Mouse (Mus musculus): ENCODE measurements around the gene Fnbp1.
"Not testable (repeated sequence)": the region's sequence is repeated elsewhere in the genome, so short reads cannot be mapped to it uniquely, and the experiment has no call there.

The Fnbp1 gene

GRCm38 (mm10) chr2:31141867-31142454, at the start of gene Fnbp1:
Fnbp1 (minus strand) TSS chr2:31142008.
- peak; percentile 90 for DNase-seq

- no peak for DNase-seq
Measured at GRCm38 (mm10) chr2:31189654-31190053, 47.8 kb upstream of the Fnbp1 start.

- no peak for DNase-seq
Measured at GRCm38 (mm10) chr2:31188691-31189090, 46.9 kb upstream of the Fnbp1 start.

- no peak for DNase-seq
Measured at GRCm38 (mm10) chr2:31183830-31184229, 42.0 kb upstream of the Fnbp1 start.

- DNase-seq = no peak
Measured at GRCm38 (mm10) chr2:31182786-31183330, 41.0 kb upstream of the Fnbp1 start.

- DNase-seq = no peak
Measured at GRCm38 (mm10) chr2:31180081-31180551, 38.3 kb upstream of the Fnbp1 start.

GRCm38 (mm10) chr2:31179471-31179870, 37.7 kb upstream of the Fnbp1 start:
- DNase-seq = no peak

- not testable (repeated sequence) for DNase-seq
Measured at GRCm38 (mm10) chr2:31178593-31178992, 36.8 kb upstream of the Fnbp1 start.

GRCm38 (mm10) chr2:31173290-31173689, 31.5 kb upstream of the Fnbp1 start:
- DNase-seq = no peak

GRCm38 (mm10) chr2:31172536-31172935, 30.7 kb upstream of the Fnbp1 start:
- no peak for DNase-seq

- no peak for DNase-seq
Measured at GRCm38 (mm10) chr2:31172001-31172400, 30.2 kb upstream of the Fnbp1 start.

- no peak for DNase-seq
Measured at GRCm38 (mm10) chr2:31170164-31170563, 28.4 kb upstream of the Fnbp1 start.

- DNase-seq = no peak
Measured at GRCm38 (mm10) chr2:31169001-31169400, 27.2 kb upstream of the Fnbp1 start.

- DNase-seq = not testable (repeated sequence)
Measured at GRCm38 (mm10) chr2:31167571-31167970, 25.8 kb upstream of the Fnbp1 start.

- DNase-seq = no peak
Measured at GRCm38 (mm10) chr2:31165529-31165928, 23.7 kb upstream of the Fnbp1 start.

GRCm38 (mm10) chr2:31164841-31165455, 23.1 kb upstream of the Fnbp1 start:
- peak; percentile 47 for DNase-seq

- no peak for DNase-seq
Measured at GRCm38 (mm10) chr2:31163361-31164118, 21.7 kb upstream of the Fnbp1 start.

GRCm38 (mm10) chr2:31161620-31162019, 19.8 kb upstream of the Fnbp1 start:
- no peak for DNase-seq

GRCm38 (mm10) chr2:31160147-31160920, 18.5 kb upstream of the Fnbp1 start:
- no peak for DNase-seq

GRCm38 (mm10) chr2:31156846-31157245, 15.0 kb upstream of the Fnbp1 start:
- DNase-seq = no peak

GRCm38 (mm10) chr2:31151892-31152812, 10.3 kb upstream of the Fnbp1 start, which contains the start of gene Gpr107:
Gpr107 (plus strand) TSS chr2:31152316.
- peak; percentile 94 for DNase-seq

- DNase-seq = peak; percentile 40
Measured at GRCm38 (mm10) chr2:31150762-31151161, 9.0 kb upstream of the Fnbp1 start.

All from embryo, embryonic 11 days (tissue).